Mouse (Mus musculus) C2C12 (cell line): ENCODE results near the gene Trdn. TPM values are rescaled to one million over a fixed set of nuclear protein-coding genes. Genes with fewer than 3 reads are reported as not detected.

ENCODE experiments used
- H3K27me3 ChIP-seq: one replicate; pipeline ENCODE4 v1.6.1; 2011; ENCODE audit not compliant: control insufficient read depth, insufficient read depth, insufficient read length
- H3K36me3 ChIP-seq: one replicate; pipeline ENCODE4 v1.6.1; 2011; ENCODE audit not compliant: control insufficient read depth, insufficient read depth
- H3K4me3 ChIP-seq: one replicate; pipeline ENCODE4 v1.5.1; 2011; ENCODE audit warnings: mild to moderate bottlenecking, control low read depth; ENCODE audit not compliant: poor library complexity, insufficient read depth, severe bottlenecking
- H3K79me2 ChIP-seq: one replicate; pipeline ENCODE4 v1.6.1; 2011; ENCODE audit not compliant: control insufficient read depth, insufficient read depth
- H3K79me3 ChIP-seq: one replicate; pipeline ENCODE4 v1.6.1; 2011; ENCODE audit warnings: low read depth, control low read depth
- H3ac ChIP-seq: one replicate; pipeline ENCODE3; 2011; ENCODE audit warnings: low read depth; ENCODE audit not compliant: control insufficient read depth, insufficient read length
- CEBPB ChIP-seq: IDR thresholded peaks from one replicate; pipeline ENCODE4 v1.6.1; 2011; ENCODE audit warnings: low read depth, mild to moderate bottlenecking, control low read depth, moderate library complexity
- CTCF ChIP-seq: IDR thresholded peaks from one replicate; pipeline ENCODE4 v1.5.1; 2011; ENCODE audit not compliant: control insufficient read depth, insufficient read depth, insufficient read length
- FOSL1 ChIP-seq: IDR thresholded peaks from one replicate; pipeline ENCODE4 v1.8.0; 2011; ENCODE audit warnings: mild to moderate bottlenecking, low read length; ENCODE audit not compliant: poor library complexity, insufficient read depth, severe bottlenecking
- MAX ChIP-seq: IDR thresholded peaks from one replicate; pipeline ENCODE4 v1.6.1; 2011; ENCODE audit warnings: mild to moderate bottlenecking, control low read depth
- MYOD1 ChIP-seq: IDR thresholded peaks from one replicate; pipeline ENCODE4 v1.6.1; 2011; ENCODE audit warnings: low read depth; ENCODE audit not compliant: control insufficient read depth, insufficient read length
- MYOG ChIP-seq: IDR thresholded peaks from one replicate; pipeline ENCODE4 v1.6.1; 2011; ENCODE audit not compliant: control insufficient read depth, insufficient read length; ENCODE audit errors: extremely low read depth
- USF1 ChIP-seq: IDR thresholded peaks from one replicate; pipeline ENCODE4 v1.6.1; 2011; ENCODE audit warnings: low read depth, mild to moderate bottlenecking, control low read depth, moderate library complexity
- polyA plus RNA-seq: library from polyadenylated mRNA; unstranded; fragments of >200 nt; fragmentation: generic; extraction: Trizol; gene quantifications from one replicate; pipeline ENCODE4 v1.2.1, GENCODE M21; 2012; ENCODE audit warnings: missing spikeins

Gene Trdn
- polyA plus RNA-seq, 1 experiment: 0.22 TPM

DNA sequence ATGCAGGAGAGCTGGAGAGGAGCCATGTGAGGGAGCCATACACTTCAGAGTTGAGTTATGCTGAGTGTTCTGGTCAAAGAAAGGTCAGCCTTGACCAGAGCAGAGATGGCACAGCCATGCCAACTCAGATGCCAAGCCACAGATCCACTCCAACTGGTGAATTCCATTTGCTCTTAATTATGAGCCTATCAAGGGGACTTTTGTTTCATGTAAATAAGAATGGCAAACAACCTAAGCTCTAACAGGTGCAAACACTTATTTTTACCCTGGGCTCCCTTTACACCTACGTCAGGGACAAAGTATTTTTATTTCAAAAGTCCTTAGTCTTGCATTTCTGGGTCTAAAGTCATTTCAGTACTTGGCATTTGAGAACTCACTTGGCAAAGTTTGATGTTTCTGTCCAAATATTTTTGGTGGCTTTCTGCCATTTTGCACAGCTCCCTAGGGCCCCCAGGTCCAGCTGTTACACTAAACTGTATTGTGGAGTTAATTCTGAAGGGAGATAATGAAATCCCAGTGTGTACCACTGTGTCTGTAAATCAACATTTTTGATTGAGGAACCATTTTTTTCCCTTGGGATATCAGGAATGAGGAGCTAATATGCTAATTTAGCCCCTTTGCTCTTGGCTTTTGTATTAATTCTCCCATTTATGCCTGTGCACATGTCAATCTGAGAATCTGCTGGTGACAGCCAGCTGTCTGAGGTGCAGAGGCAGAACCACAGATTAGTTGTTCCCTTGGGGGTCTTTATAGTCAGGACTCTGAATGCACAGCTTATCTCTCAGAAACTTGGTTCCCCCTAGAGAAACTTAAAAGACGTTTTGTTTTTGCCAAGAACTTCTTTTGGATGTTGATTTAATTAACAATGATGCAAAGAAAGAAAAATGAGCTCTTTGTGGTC is 99.6 kb downstream of the Trdn start:
- H3ac ChIP-seq: no peak overlapping the region
- H3K4me3 ChIP-seq: no peak overlapping the region
- no peaks in the 10 kb centered on the region for H3K27me3 ChIP-seq
- H3K79me3 ChIP-seq: no peaks in the 10 kb centered on the region
- TF ChIP-seq CTCF: no peak
- TF ChIP-seq MYOG: no peak
- TF ChIP-seq FOSL1: no peak
- TF ChIP-seq CEBPB: no peak
- TF ChIP-seq MYOD1: peak; percentile 56
- H3K36me3 ChIP-seq: no peaks in the 10 kb centered on the region
- no peaks in the 10 kb centered on the region for H3K79me2 ChIP-seq

DNA sequence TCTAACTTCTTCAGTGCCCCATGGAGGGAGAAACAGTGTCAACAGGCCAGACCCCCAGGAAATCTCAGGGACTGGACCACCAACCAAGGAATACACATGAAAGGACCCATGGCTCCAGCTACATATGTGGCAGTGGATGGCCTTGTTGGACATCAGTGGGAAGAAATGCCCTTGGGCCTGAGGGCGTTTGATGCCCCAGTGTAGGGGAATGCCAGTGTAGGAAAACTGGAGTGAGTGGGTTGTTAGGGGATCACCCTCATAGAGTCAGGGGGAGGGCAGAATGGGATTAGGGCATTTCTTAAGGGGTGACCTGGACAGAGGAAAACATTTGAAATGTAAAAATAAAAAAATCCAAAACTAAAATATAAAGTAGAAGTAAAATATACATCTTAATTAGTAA is 108.7 kb downstream of the Trdn start:
- H3ac ChIP-seq: no peak overlapping the region
- H3K36me3 ChIP-seq: no peaks in the 10 kb centered on the region
- H3K79me3 ChIP-seq: no peaks in the 10 kb centered on the region
- H3K27me3 ChIP-seq: no peaks in the 10 kb centered on the region
- H3K79me2 ChIP-seq: no peaks in the 10 kb centered on the region
- no peak overlapping the region for H3K4me3 ChIP-seq
- TF ChIP-seq FOSL1 (no peak), MAX (no peak)

DNA sequence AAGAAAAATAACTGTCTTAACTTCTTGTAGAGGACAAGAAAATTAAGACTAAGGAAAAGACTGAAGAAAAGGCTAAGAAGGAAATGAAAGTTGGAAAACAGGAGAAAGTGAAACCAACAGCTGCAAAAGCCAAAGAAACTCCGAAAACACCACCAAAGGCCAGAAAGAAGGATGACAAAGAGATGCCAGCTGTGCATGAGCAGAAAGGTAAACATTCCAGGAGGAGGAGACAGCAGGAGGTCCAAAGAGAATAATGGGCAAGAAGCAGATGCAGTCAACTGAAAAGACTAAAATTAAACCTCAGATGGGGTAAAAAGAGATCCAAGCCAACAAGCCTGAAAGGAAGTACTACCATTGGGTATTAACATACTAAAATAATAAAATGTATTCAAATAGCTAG is 115.6 kb downstream of the Trdn start:
- no peak overlapping the region for H3K4me3 ChIP-seq
- H3K79me3 ChIP-seq: no peaks in the 10 kb centered on the region
- TF ChIP-seq MAX (no peak), CEBPB (no peak), MYOD1 (peak; percentile 90), FOSL1 (no peak)
- H3ac ChIP-seq: no peak overlapping the region
- no peaks in the 10 kb centered on the region for H3K79me2 ChIP-seq
- H3K27me3 ChIP-seq: no peaks in the 10 kb centered on the region
- no peaks in the 10 kb centered on the region for H3K36me3 ChIP-seq

DNA sequence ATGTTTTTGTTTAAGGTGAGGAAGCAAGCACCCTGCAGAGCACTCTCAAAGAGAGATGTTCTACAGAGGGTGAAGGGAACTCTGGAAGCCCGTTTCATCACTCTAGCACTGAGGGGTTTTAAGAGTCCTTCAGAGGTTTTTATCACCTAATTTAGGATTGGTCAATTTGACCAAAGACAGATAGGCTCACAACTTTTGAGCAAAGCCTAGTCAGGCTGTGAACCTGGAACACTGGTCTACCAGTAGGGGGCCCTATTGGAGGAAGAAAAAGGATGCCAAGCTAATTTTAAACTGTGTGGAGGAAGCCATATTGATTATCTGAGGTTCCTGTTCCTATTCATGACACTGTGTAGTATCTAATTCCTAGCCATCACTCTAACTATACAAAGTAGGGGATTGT is 117.9 kb downstream of the Trdn start:
- Histone ChIP-seq H3ac (no peak overlapping the region), H3K79me2 (no peaks in the 10 kb centered on the region), H3K27me3 (no peaks in the 10 kb centered on the region), H3K36me3 (no peaks in the 10 kb centered on the region), H3K4me3 (no peak overlapping the region), H3K79me3 (no peaks in the 10 kb centered on the region)
- TF ChIP-seq MAX: no peak

DNA sequence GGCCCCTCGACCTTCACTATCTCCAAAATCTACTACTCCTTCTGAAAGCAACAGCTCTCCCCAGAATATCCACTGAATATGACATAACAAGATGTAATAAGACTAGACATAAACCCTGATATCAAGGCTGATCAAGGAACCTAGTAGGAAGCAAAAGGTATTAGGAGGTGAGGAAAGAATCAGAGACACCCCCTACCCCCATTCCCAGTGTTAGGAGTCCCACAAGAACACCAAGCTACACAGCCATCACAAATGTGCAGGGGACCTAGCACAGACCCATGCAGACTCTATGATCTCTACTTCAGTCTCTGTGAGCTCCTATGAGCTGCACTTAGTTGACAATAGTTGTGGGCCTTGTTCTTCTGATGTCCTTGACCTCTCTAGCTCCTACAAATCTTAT is 130.1 kb downstream of the Trdn start:
- Histone ChIP-seq H3K36me3 (no peaks in the 10 kb centered on the region), H3ac (no peak overlapping the region), H3K79me3 (no peaks in the 10 kb centered on the region), H3K27me3 (no peaks in the 10 kb centered on the region), H3K4me3 (no peak overlapping the region), H3K79me2 (no peaks in the 10 kb centered on the region)
- TF ChIP-seq CTCF (no peak), FOSL1 (no peak), CEBPB (no peak), MYOG (no peak), USF1 (no peak), MAX (no peak), MYOD1 (no peak)

DNA sequence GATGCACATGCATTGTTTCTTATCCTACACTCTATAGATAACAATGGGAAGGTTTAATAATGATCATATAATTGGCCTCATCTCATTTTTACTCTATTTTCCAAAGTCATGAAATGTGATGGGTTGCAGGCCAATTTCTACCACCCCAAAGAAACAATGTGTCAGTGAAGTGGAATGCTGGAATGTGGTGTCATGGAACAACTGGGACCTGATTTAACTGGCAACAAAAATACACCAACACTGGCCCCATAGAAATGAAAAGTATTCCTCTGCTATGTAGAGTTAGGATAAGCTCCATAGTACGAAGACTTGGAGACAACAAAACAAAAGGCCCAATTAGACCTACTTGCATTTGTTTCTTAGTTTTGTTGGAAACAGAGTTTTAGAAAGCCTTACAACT is 173.6 kb downstream of the Trdn start:
- H3ac ChIP-seq: no peak overlapping the region
- no peaks in the 10 kb centered on the region for H3K36me3 ChIP-seq
- TF ChIP-seq MYOD1 (peak; percentile 37), CEBPB (no peak)
- H3K4me3 ChIP-seq: no peak overlapping the region
- H3K79me3 ChIP-seq: no peaks in the 10 kb centered on the region
- H3K27me3 ChIP-seq: no peaks in the 10 kb centered on the region
- H3K79me2 ChIP-seq: no peaks in the 10 kb centered on the region

DNA sequence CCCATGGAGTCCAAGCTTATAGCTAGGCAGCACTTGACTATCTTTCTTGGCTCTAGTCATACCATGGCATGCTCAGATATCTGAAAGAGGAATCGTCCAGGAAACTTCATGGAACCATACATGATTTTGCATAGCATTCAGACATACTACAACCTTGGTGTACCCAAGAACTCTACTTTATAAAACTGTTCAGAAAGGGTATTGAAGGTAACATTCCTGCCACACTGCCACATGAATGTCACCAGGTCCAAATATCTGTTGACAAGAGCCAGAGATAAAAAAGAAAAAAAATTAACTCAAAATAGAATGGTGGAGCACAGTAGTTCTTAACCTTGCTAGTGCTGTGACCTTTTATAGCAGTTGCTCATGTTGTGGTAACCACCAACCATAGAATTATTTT is 175.8 kb downstream of the Trdn start:
- H3K36me3 ChIP-seq: no peaks in the 10 kb centered on the region
- H3K27me3 ChIP-seq: no peaks in the 10 kb centered on the region
- no peaks in the 10 kb centered on the region for H3K79me3 ChIP-seq
- TF ChIP-seq CEBPB (no peak), FOSL1 (no peak)
- H3K79me2 ChIP-seq: no peaks in the 10 kb centered on the region
- H3K4me3 ChIP-seq: no peak overlapping the region
- no peak overlapping the region for H3ac ChIP-seq
